Mouse (Mus musculus) lung, adult 2 months (tissue): Measurements from ENCODE around the gene Dbi. TPM values are rescaled to one million over a fixed set of nuclear protein-coding genes. Genes with fewer than 3 reads are reported as not detected.
"Not testable (repeated sequence)": the region's sequence is repeated elsewhere in the genome, so short reads cannot be mapped to it uniquely, and the experiment has no call there.

Experiments used
- DNase-seq: peaks from one replicate; pipeline ENCODE4 v3.0.0; 2022
- H3K4me1 ChIP-seq: fragments of 200-500 bp; 2 replicates; pipeline ENCODE4 v1.6.1; 2011; ENCODE audit warnings: low read length; ENCODE audit not compliant: control insufficient read depth, insufficient read depth
- H3K4me3 ChIP-seq: fragments of 200-500 bp; replicated peaks from 2 replicates; pipeline ENCODE3; 2011; ENCODE audit warnings: low read depth, mild to moderate bottlenecking, control low read depth, low read length; ENCODE audit errors: extremely low read depth
- CTCF ChIP-seq: fragments of 200-500 bp; IDR thresholded peaks from 2 replicates; pipeline ENCODE4 v1.5.1; 2011; ENCODE audit warnings: mild to moderate bottlenecking, low read length, control low read depth; ENCODE audit not compliant: insufficient read depth
- POLR2A ChIP-seq: fragments of 200-500 bp; IDR thresholded peaks from 2 replicates; pipeline ENCODE4 v1.6.1; 2011; ENCODE audit warnings: low read depth, mild to moderate bottlenecking, control low read depth, low read length, borderline replicate concordance; ENCODE audit errors: extremely low read depth
- WGBS: fragments of 180-500 bp; shearing (Covaris S2); methylation state at CpG from one replicate; pipeline ENCODE4 v1.1.7; 2018; 5-methylcytosine and 5-hydroxymethylcytosine counted together
- polyA plus RNA-seq: library from polyadenylated mRNA; depleted of rRNA; stranded (reverse); fragments of >200 nt; gene quantifications from 2 replicates; pipeline ENCODE4 v1.2.3, GENCODE M21; 2012

Gene Dbi
- polyA plus RNA-seq, 1 experiment = 281 TPM

- TF ChIP-seq CTCF (no peak), POLR2A (no peak)
- H3K4me1 ChIP-seq = no peaks in the 10 kb centered on the region
- H3K4me3 ChIP-seq = no peak overlapping the region
- WGBS = 89% methylated on average over 19 of the region's 19 CpGs
- no peak for DNase-seq
Observed at GRCm38 (mm10) chr1:120109741-120110432, 11.0 kb downstream of the Dbi start.

- TF ChIP-seq POLR2A = no peak
- no peak for TF ChIP-seq CTCF
- Histone ChIP-seq H3K4me1 (no peaks in the 10 kb centered on the region), H3K4me3 (no peak overlapping the region)
- 31% methylated on average over 5 of the region's 5 CpGs for WGBS
- peak; percentile 38 for DNase-seq
Observed at GRCm38 (mm10) chr1:120105556-120105959, 15.3 kb downstream of the Dbi start.

GRCm38 (mm10) chr1:120101227-120101609 lies 19.7 kb downstream of the Dbi start:
- Histone ChIP-seq H3K4me1 (no peaks in the 10 kb centered on the region), H3K4me3 (no peak overlapping the region)
- DNase-seq = no peak
- TF ChIP-seq CTCF = no peak
- TF ChIP-seq POLR2A = no peak
- 72% methylated on average over 3 of the region's 3 CpGs for WGBS

GRCm38 (mm10) chr1:120100456-120101226 lies 20.2 kb downstream of the Dbi start:
- no peak overlapping the region for H3K4me3 ChIP-seq
- TF ChIP-seq POLR2A (no peak), CTCF (no peak)
- H3K4me1 ChIP-seq = no peaks in the 10 kb centered on the region
- DNase-seq = no peak
- WGBS = 63% methylated on average over 8 of the region's 8 CpGs

DNA sequence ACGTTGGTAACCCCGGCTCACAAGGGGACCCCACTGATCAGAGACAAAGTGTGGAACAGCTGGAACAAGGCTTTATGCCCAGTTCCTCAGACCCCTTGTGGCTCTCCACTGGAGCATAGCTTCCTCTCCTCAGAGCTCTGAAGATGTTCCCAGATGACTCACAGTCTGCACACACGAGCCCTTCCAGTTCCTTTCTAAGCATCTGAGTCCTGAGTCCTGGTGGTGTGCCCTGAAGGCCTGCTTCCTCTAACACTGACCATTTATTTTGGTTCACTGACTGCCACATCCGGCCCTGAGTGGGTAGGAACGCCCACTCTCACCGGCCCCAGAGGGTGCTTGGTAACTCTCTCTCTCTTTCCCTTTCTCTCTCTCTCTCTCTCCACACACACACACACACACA lies 21.4 kb downstream of the Dbi start:
- no peak for TF ChIP-seq POLR2A
- TF ChIP-seq CTCF = no peak
- Histone ChIP-seq H3K4me3 (no peak overlapping the region), H3K4me1 (no peaks in the 10 kb centered on the region)
- WGBS = 31% methylated on average over 6 of the region's 6 CpGs
- no peak for DNase-seq

DNA sequence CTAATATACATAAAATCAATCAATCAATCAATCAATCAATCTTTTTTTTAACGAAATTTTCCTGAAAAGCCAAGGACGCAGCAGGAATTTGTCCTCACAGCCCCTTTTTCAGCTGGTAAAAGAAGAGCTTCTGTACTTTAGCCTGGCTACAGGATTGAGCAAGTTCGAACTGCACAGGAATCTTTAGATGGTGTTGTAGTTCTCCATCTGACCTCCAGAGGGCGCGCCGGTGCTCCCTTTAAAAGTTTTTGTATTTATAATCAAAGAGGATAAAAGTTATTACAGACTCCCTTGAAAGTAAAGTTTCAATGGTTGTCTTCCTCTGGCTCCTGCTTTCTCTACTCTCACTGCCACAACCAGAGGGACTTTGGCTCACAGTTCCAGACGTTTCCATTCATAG lies 22.6 kb downstream of the Dbi start:
- 10% methylated on average over 7 of the region's 7 CpGs for WGBS
- DNase-seq = peak; percentile 68
- TF ChIP-seq POLR2A (no peak), CTCF (peak; percentile 67)

DNA sequence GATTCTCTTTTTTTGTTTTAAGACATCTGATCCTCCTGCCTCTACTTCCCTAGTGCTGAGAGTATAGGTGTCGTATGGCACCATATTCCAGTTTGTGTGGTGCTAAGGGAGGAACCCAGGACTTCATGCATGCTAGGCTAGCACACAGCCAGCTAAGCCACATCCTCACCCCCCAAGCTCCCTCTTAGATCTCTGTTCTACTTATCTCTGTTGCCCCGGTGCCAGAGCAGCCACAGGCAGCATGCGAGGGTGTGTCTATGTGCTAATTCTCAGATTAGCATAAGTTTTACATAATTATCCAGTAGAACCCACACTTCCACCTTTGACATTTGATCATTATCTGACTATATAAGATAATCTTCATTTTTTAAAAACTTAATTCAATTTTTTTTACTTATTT lies 26.0 kb downstream of the Dbi start:
- 58% methylated on average over 3 of the region's 3 CpGs for WGBS
- no peak for DNase-seq
- TF ChIP-seq POLR2A = no peak
- no peak for TF ChIP-seq CTCF
- no peak overlapping the region for H3K4me3 ChIP-seq
- H3K4me1 ChIP-seq = no peaks in the 10 kb centered on the region

More for the DNA sequence above, 22.6 kb downstream of the Dbi start:
- Histone ChIP-seq H3K4me1 (no peaks in the 10 kb centered on the region), H3K4me3 (no peak overlapping the region)

DNA sequence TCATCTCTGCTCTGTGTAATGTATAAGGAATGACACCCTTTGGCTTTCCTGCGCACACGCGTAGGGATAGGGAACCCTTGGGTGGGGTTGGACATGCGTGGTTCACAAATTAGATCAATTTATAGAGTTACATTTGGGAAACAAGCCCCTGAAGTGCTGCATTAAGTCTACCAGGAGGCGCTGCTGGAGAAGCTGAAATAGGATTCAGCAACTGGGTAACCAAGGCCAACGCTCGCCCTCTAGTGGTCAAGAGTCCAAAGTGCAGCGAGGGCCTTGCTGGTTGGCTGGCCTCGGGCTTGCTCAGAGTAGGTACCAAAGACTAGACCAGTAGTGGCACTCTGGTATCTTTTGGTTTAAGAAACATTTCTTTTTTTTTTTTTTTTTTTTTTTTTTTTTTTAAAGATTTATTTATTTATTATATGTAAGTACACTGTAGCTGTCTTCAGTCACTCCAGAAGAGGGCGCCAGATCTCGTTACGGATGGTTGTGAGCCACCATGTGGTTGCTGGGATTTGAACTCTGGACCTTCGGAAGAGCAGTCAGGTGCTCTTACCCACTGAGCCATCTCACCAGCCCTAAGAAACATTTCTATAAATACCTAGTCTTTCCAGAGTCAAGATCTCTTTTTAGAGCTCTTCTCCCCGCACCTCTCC lies 27.3 kb downstream of the Dbi start:
- DNase-seq = peak; percentile 89
- H3K4me1 ChIP-seq, H3K4me3 ChIP-seq: not testable (repeated sequence)
- TF ChIP-seq CTCF = peak; percentile 98
- WGBS = 48% methylated on average over 11 of the region's 14 CpGs

DNA sequence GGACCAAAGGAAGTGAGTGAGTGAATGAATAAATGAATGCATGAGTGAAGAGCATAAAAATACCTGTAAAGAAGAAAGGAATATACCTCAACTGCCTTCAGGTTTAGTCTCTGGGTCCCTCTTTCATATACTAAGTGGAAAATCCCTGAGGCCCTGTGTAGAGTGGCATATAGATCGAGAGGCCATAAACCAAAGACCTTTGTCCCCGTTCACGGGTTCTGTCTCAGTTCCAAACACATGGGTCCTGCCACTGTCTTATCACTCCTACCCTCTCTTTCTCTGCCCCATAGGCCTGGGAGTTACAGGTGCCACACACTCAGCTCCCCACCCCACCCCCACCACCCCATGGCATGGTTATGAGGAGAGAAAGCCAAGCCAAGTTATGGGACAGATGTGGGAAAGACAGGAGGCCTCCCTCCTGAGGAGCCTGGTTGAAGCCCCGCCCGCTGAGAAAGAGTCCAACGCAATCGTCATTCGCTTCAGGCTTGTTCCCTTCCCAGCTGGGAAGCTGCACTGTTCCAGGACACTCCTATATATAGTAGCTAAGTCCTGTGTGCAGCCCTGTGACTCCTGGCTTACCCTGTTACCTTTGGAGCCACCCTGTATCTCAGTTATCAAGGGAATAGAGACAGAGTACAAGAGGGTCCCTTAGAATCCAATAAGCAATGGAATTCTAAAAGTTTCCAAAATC lies 29.9 kb downstream of the Dbi start:
- Histone ChIP-seq H3K4me1 (no peaks in the 10 kb centered on the region), H3K4me3 (no peak overlapping the region)
- DNase-seq = no peak
- WGBS = 84% methylated on average over 8 of the region's 8 CpGs
- TF ChIP-seq CTCF (no peak), POLR2A (no peak)

GRCm38 (mm10) chr1:120089180-120089579 lies 31.7 kb downstream of the Dbi start:
- Histone ChIP-seq H3K4me1 (no peaks in the 10 kb centered on the region), H3K4me3 (no peak overlapping the region)
- TF ChIP-seq CTCF (no peak), POLR2A (no peak)
- 51% methylated on average over 4 of the region's 5 CpGs for WGBS
- DNase-seq = no peak
